Mouse (Mus musculus) ES-E14 (cell line): ENCODE data around the gene Plin4.

Experiments used
- HCFC1 ChIP-seq: IDR thresholded peaks from 2 replicates; pipeline ENCODE4 v1.6.1; 2012; ENCODE audit warnings: low read length, inconsistent platforms, borderline replicate concordance; ENCODE audit not compliant: insufficient read depth
- MAFK ChIP-seq: IDR thresholded peaks from 2 replicates; pipeline ENCODE4 v1.6.1; 2014; ENCODE audit warnings: mild to moderate bottlenecking, low read depth, low read length, inconsistent platforms; ENCODE audit not compliant: insufficient read depth
- ZC3H11A ChIP-seq: IDR thresholded peaks from 2 replicates; pipeline ENCODE4 v1.6.1; 2012; ENCODE audit warnings: low read depth, mild to moderate bottlenecking, inconsistent platforms, low read length, borderline replicate concordance

DNA sequence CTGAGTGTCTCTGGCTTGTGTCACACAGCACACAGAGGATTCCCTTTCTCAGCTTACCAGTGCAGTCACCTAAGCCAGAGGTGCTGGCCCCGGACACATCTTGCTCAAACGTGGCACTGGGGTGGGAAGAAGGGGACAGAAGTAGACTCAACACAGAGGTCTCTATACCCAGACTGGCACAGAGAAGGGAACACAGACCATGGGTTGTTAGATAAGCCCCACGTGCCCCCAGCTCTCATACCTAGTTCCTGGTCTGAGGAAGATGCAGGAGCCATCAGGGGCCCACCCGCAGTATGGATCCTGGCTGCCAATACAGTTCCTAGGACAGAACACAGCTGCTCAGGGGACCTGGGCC, 15.7 kb upstream of the Plin4 start:
- TF ChIP-seq ZC3H11A (no peak), MAFK (no peak), HCFC1 (no peak)
